Mouse (Mus musculus): ENCODE data around the gene Mcts2. TPM values are rescaled to one million over a fixed set of nuclear protein-coding genes. Genes with fewer than 3 reads are reported as not detected.

Mcts2 gene
- polyA plus RNA-seq, 1 experiment from 2014 or later: 25.6 TPM

DNA sequence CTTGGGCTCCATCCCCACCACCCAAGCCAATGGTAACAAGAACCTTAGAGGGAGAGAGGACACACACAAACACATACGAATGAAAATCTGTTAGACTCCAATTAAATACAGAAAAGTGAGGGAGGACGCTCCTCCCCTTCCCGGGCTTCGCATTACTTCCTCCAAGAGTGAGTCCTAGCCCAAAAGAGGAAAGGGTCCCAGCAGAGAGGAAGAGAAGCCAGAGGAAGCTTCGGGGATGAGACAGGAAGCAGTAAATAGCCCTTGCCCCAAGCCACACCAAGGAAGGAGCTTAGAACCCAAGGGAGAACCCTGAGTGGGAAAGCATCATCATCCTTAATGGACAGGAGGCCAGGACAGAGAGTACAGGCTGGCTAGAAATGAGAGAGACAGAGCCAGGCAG lies 22.2 kb downstream of the Mcts2 start:
- Histone ChIP-seq H3K27me3 (ENCODE audit: control insufficient read depth, insufficient read depth, low read length) (no peaks in the 10 kb centered on the region), H3K4me1 (ENCODE audit: control insufficient read depth in 2 of 2, insufficient read depth in 2 of 2, low read length in 2 of 2) (peaks cover 8 to 23% of the 10 kb centered on the region in 2 experiments), H3K27ac (replicated peaks in 1 of 2; ENCODE audit: control insufficient read depth in 1 of 2, insufficient read depth in 1 of 2, low read depth in 2 of 2, low read length in 2 of 2) (no peak overlapping the region), H3K9me3 (ENCODE audit: control insufficient read depth, low read length) (no peaks in the 10 kb centered on the region), H3K4me2 (ENCODE audit: low read length) (no peak overlapping the region), H3K9ac (ENCODE audit: low read length) (no peak overlapping the region), H3K4me3 (ENCODE audit: control insufficient read depth in 1 of 2, insufficient read depth in 1 of 2, low read depth in 1 of 2, low read length in 2 of 2) (no peak overlapping the region), H3K36me3 (ENCODE audit: control insufficient read depth, insufficient read depth, low read length) (peaks cover 25% of the 10 kb centered on the region)
- ATAC-seq (ENCODE audit: insufficient number of reproducible peaks, insufficient read depth, low FRiP score, low read depth): no peak
- 84% methylated on average over 5 of the region's 5 CpGs for WGBS

DNA sequence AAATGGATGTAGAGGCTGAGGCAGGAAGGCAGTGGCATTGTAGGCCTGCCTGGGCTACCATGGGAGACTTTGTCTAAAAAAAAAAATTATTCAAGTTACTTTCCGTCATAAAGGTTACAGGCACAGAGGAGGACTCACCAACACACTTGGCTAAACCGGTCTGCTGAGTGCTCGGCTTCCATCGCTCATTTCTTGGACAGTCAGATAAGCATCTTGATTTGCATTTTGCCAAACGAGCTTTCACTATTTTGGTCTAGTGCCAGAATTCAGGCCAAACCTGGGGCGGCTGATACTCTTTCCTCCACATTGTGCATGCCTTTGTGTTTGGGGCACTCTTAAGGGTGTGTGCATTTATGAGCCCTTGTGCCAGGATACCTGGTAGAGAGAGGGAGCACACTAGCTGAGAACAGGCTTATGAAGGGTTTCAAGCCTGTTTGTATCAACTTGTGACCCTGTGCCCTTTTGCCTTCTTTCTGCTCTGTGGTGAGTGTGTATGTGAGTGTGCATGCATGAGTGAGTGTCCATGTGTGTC lies 29.5 kb downstream of the Mcts2 start:
- 64% methylated on average over 6 of the region's 6 CpGs for WGBS

DNA sequence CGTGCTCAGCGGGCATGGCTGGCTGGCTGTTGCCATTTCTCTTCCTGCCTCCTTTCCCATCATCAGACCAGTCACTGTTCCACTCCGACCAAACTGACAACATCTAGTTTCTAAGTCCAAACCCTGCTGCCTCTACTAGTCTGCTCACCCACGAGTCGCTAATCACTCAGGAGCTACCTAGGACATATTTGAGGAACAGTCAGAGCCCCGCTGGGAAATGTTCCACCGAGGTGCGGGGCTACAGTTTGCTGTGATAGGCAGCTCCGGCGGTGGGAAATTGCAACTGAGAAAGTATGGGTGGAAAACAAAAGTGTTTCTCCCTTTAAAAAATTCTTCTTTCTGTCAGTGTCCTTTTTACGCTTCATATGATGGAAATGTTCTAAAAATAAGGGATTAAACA lies 30.8 kb downstream of the Mcts2 start:
- no peaks in the 10 kb centered on the region for H3K9me3 ChIP-seq (ENCODE audit: control insufficient read depth, low read length)
- no peak for ATAC-seq (ENCODE audit: insufficient number of reproducible peaks, insufficient read depth, low FRiP score, low read depth)
- H3K27me3 ChIP-seq (ENCODE audit: control insufficient read depth, insufficient read depth, low read length): no peaks in the 10 kb centered on the region
- H3K4me2 ChIP-seq (ENCODE audit: low read length): no peak overlapping the region
- H3K4me1 ChIP-seq (ENCODE audit: control insufficient read depth in 2 of 2, insufficient read depth in 2 of 2, low read length in 2 of 2): 0 out of 4 replicates have a peak, but pooled peaks cover 0 to 2% of the 10 kb centered on the region in 2 experiments
- H3K4me3 ChIP-seq (ENCODE audit: control insufficient read depth in 1 of 2, insufficient read depth in 1 of 2, low read depth in 1 of 2, low read length in 2 of 2): no peak overlapping the region
- 69% methylated on average over 11 of the region's 11 CpGs for WGBS
- no peaks in the 10 kb centered on the region for H3K36me3 ChIP-seq (ENCODE audit: control insufficient read depth, insufficient read depth, low read length)
- no peak overlapping the region for H3K9ac ChIP-seq (ENCODE audit: low read length)
- no peak overlapping the region for H3K27ac ChIP-seq (replicated peaks in 1 of 2; ENCODE audit: control insufficient read depth in 1 of 2, insufficient read depth in 1 of 2, low read depth in 2 of 2, low read length in 2 of 2)

More for the DNA sequence above, 29.5 kb downstream of the Mcts2 start:
- H3K4me2 ChIP-seq (ENCODE audit: low read length): no peak overlapping the region
- no peak overlapping the region for H3K27ac ChIP-seq (replicated peaks in 1 of 2; ENCODE audit: control insufficient read depth in 1 of 2, insufficient read depth in 1 of 2, low read depth in 2 of 2, low read length in 2 of 2)
- no peak for ATAC-seq (ENCODE audit: insufficient number of reproducible peaks, insufficient read depth, low FRiP score, low read depth)
- H3K9me3 ChIP-seq (ENCODE audit: control insufficient read depth, low read length): no peaks in the 10 kb centered on the region
- no peak overlapping the region for H3K4me3 ChIP-seq (ENCODE audit: control insufficient read depth in 1 of 2, insufficient read depth in 1 of 2, low read depth in 1 of 2, low read length in 2 of 2)
- no peaks in the 10 kb centered on the region for H3K27me3 ChIP-seq (ENCODE audit: control insufficient read depth, insufficient read depth, low read length)
- H3K4me1 ChIP-seq (ENCODE audit: control insufficient read depth in 2 of 2, insufficient read depth in 2 of 2, low read length in 2 of 2): 0 out of 4 replicates have a peak, but pooled peaks cover 0 to 2% of the 10 kb centered on the region in 2 experiments
- H3K9ac ChIP-seq (ENCODE audit: low read length): no peak overlapping the region
- H3K36me3 ChIP-seq (ENCODE audit: control insufficient read depth, insufficient read depth, low read length): no peaks in the 10 kb centered on the region

- Histone ChIP-seq H3K4me3 (ENCODE audit: control insufficient read depth in 1 of 2, insufficient read depth in 1 of 2, low read depth in 1 of 2, low read length in 2 of 2) (no peak overlapping the region), H3K4me1 (ENCODE audit: control insufficient read depth in 2 of 2, insufficient read depth in 2 of 2, low read length in 2 of 2) (0 out of 4 replicates have a peak, but pooled peaks cover 0 to 2% of the 10 kb centered on the region in 2 experiments), H3K9me3 (ENCODE audit: control insufficient read depth, low read length) (no peaks in the 10 kb centered on the region), H3K27ac (replicated peaks in 1 of 2; ENCODE audit: control insufficient read depth in 1 of 2, insufficient read depth in 1 of 2, low read depth in 2 of 2, low read length in 2 of 2) (no peak overlapping the region), H3K4me2 (ENCODE audit: low read length) (no peak overlapping the region), H3K27me3 (ENCODE audit: control insufficient read depth, insufficient read depth, low read length) (no peaks in the 10 kb centered on the region), H3K36me3 (ENCODE audit: control insufficient read depth, insufficient read depth, low read length) (no peaks in the 10 kb centered on the region), H3K9ac (ENCODE audit: low read length) (no peak overlapping the region)
- WGBS: 55% methylated on average over 6 of the region's 6 CpGs
- no peak for ATAC-seq (ENCODE audit: insufficient number of reproducible peaks, insufficient read depth, low FRiP score, low read depth)
Measured at GRCm38 (mm10) chr2:152718076-152718475, 31.2 kb downstream of the Mcts2 start.

DNA sequence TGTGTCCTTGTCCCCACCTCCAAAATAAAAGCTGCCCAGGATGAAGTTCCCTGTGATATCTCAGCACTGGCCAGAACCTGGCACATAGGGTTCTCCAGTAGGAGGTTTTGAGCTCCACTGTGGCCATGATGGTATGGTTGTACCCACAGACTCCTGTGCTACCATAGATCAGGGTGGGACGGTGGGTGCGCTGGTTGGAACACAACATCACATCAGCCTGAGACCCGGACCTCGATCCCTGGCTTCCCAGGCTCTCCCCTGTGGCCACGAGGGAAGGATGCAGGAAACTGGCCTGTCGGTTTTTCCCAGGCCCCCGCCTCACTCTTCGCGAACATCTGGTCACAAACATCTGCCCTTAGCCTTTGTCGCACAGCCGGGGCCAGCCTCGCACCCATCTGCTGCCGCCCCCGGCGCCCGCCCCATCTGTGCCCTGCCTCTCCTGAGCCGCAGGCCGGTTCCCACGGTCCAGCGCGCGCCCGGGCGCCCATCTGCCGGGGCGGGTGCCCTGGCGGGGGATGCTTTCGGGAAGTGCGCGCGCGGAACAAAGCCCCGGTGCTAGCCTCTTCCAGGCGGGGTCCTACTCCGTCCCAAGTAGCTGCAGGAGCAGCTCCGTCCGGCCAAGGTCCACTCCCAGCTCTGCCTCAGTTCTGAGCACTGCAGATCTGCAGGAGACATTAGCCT lies 37.0 kb downstream of the Mcts2 start:
- Histone ChIP-seq H3K27ac (replicated peaks in 1 of 2; ENCODE audit: control insufficient read depth in 1 of 2, insufficient read depth in 1 of 2, low read depth in 2 of 2, low read length in 2 of 2) (peak overlapping the region in 1 of 2 experiments; percentile 48; a peak in 2 of 4 replicates), H3K9ac (ENCODE audit: low read length) (peak overlapping the region; percentile 66), H3K36me3 (ENCODE audit: control insufficient read depth, insufficient read depth, low read length) (no peaks in the 10 kb centered on the region), H3K27me3 (ENCODE audit: control insufficient read depth, insufficient read depth, low read length) (peaks cover 6% of the 10 kb centered on the region; the same call in 1 of the 2 replicates), H3K9me3 (ENCODE audit: control insufficient read depth, low read length) (no peaks in the 10 kb centered on the region), H3K4me3 (ENCODE audit: control insufficient read depth in 1 of 2, insufficient read depth in 1 of 2, low read depth in 1 of 2, low read length in 2 of 2) (peak overlapping the region; percentile 32 to 35), H3K4me1 (ENCODE audit: control insufficient read depth in 2 of 2, insufficient read depth in 2 of 2, low read length in 2 of 2) (peaks cover 16 to 20% of the 10 kb centered on the region in 2 experiments), H3K4me2 (ENCODE audit: low read length) (peak overlapping the region; percentile 73)
- ATAC-seq (ENCODE audit: insufficient number of reproducible peaks, insufficient read depth, low FRiP score, low read depth): 0 out of 2 replicates have a peak, but pooled peaks have one; percentile 31
- 5% methylated on average over 37 of the region's 37 CpGs for WGBS

GRCm38 (mm10) chr2:152724332-152724723 lies 37.5 kb downstream of the Mcts2 start:
- Histone ChIP-seq H3K4me3 (ENCODE audit: control insufficient read depth in 1 of 2, insufficient read depth in 1 of 2, low read depth in 1 of 2, low read length in 2 of 2) (peak overlapping the region; percentile 32 to 35), H3K27me3 (ENCODE audit: control insufficient read depth, insufficient read depth, low read length) (peaks cover 6% of the 10 kb centered on the region; the same call in 1 of the 2 replicates), H3K9ac (ENCODE audit: low read length) (peak overlapping the region; percentile 66), H3K4me1 (ENCODE audit: control insufficient read depth in 2 of 2, insufficient read depth in 2 of 2, low read length in 2 of 2) (peaks cover 22 to 23% of the 10 kb centered on the region in 2 experiments), H3K4me2 (ENCODE audit: low read length) (peak overlapping the region; percentile 73), H3K9me3 (ENCODE audit: control insufficient read depth, low read length) (no peaks in the 10 kb centered on the region), H3K36me3 (ENCODE audit: control insufficient read depth, insufficient read depth, low read length) (no peaks in the 10 kb centered on the region), H3K27ac (replicated peaks in 1 of 2; ENCODE audit: control insufficient read depth in 1 of 2, insufficient read depth in 1 of 2, low read depth in 2 of 2, low read length in 2 of 2) (peak overlapping the region in 1 of 2 experiments; percentile 48; a peak in 2 of 4 replicates)
- no peak for ATAC-seq (ENCODE audit: insufficient number of reproducible peaks, insufficient read depth, low FRiP score, low read depth)
- WGBS: 73% methylated on average over 3 of the region's 3 CpGs

DNA sequence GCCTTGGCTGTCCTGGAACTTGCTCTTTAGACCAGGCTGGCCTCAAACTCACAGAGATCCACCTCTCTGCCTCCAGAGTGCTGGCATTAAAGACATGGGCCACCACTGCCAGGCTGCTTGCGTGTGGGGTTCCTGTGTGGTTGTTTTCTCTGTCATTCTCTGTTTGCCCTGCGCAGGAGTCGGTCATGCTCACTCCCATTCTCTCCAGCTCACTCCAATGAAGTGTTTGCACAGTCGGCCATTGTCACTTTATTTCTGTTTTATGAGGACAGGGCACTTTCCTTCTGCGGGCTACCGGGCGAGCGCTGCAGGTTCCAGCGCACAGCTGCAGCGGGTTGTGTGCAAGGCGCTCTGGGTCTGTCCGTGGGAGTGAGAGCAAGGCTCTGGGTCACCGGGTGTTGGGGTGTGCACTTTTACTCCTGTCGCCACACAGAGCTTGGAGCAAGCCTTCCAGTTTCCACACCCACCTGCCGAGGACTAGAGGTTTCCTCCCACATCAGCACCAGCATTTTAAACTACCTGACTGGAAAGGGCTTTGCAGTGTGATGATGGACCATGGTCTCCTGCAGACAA lies 38.4 kb downstream of the Mcts2 start:
- WGBS: 69% methylated on average over 15 of the region's 15 CpGs
- peaks cover 31 to 33% of the 10 kb centered on the region in 2 experiments for H3K4me1 ChIP-seq (ENCODE audit: control insufficient read depth in 2 of 2, insufficient read depth in 2 of 2, low read length in 2 of 2)
- no peak overlapping the region for H3K4me3 ChIP-seq (ENCODE audit: control insufficient read depth in 1 of 2, insufficient read depth in 1 of 2, low read depth in 1 of 2, low read length in 2 of 2)
- H3K27me3 ChIP-seq (ENCODE audit: control insufficient read depth, insufficient read depth, low read length): peaks cover 6% of the 10 kb centered on the region; the same call in 1 of the 2 replicates
- H3K27ac ChIP-seq (replicated peaks in 1 of 2; ENCODE audit: control insufficient read depth in 1 of 2, insufficient read depth in 1 of 2, low read depth in 2 of 2, low read length in 2 of 2): no peak overlapping the region
- no peaks in the 10 kb centered on the region for H3K9me3 ChIP-seq (ENCODE audit: control insufficient read depth, low read length)
- H3K36me3 ChIP-seq (ENCODE audit: control insufficient read depth, insufficient read depth, low read length): no peaks in the 10 kb centered on the region
- H3K4me2 ChIP-seq (ENCODE audit: low read length): no peak overlapping the region
- ATAC-seq (ENCODE audit: insufficient number of reproducible peaks, insufficient read depth, low FRiP score, low read depth): no peak
- H3K9ac ChIP-seq (ENCODE audit: low read length): no peak overlapping the region

All from heart, embryonic 14.5 days (tissue).